Mouse (Mus musculus): Measurements from ENCODE around the gene Hoxb6.

Gene Hoxb6

DNA sequence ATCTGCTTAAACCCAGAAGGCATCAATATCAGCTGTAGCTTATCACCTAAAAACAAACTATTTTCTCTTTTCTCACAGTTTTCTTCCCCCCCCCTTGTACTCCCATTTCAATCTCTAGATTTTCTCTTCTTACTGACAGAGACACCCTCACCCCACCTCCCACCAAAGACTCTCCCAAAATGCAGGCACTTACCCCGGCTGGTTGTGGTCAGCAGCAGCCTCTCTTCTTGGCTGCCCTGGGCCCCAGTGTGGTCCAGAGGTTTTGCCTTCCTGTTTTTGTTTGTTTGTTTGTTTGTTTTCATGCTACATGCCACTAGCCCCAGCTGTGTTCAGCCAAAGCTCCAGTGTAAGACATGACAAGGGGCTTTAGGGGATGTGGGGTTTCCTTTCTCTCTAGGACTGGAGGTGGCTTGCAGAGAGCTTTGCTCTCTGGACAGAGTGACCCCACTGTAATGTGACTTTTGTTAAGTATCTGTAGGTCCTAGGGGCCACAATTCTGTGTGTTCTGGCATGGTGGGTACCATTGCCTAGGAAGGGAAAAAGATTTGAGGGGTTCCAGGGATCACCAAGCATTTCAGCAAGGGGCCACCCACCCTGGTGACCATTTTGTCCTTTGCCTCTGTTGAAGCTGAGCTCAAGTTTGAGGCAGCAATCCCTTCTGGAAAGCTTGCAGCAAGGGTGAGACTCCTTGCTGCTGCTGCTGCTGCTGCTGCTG is 24.1 kb upstream of the Hoxb6 start:
- in situ Hi-C loops (cut with MboI; ENCODE audit: low sequenced_read_pairs) = no loop called here

DNA sequence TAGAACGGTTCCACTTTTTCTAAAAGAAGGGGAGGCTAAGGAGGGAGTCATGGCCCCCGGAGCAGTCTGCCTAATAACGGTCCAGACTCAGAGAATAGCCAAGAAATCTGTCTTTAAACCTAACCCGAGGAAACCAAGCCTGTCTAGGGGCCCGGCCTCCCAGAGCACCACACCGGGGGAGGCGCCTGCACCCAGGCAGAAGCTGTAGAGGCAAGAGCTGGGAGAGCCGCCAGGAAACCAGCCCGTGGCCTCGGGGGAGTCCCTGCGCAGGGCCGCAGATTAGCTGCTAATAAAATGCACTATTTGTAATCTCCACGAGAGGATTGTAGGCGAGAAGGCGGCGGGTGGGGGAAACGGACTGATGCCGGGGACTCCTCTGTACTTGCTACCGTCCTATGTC is 22.4 kb upstream of the Hoxb6 start:
- in situ Hi-C loops (cut with MboI; ENCODE audit: low sequenced_read_pairs) = loop anchor here (10.0 kb wide), 1 partner anchor 285 kb away; no protein-coding TSS in a partner anchor

DNA sequence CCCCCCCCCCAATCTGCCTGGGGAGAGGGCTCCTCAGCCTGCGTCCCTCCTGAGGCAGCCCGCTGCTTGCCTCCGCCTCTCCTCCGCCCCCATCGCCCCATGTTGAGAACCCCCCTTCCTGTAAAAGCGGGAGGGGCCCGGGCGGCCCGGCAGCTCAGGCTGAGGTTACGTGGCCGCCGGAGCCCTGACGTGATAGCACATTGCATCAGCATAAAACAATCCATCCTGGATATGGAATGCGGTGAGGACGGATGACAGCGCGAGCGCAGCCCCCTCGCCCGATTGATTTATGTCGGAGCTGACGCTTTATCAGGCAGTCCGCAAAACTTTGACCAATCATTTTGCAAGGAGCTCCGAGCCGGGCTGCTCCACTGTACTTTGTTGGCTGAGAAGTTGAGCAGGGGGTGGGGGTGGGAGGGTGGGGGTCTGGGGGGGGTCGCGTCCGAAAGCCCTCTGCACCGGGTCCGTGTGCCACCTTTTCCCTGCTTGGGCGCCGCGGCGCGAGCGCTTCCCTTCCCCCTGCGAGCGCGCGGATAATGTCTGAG is 21.2 kb upstream of the Hoxb6 start, which contains the start of gene Hoxb9:
Gene Hoxb9, plus strand, starts transcription at position 462 of the 545 bp plus-strand sequence.
- in situ Hi-C loops (cut with MboI; ENCODE audit: low sequenced_read_pairs) = loop anchor here (10.0 kb wide), 1 partner anchor 284 kb away; no protein-coding TSS in a partner anchor

DNA sequence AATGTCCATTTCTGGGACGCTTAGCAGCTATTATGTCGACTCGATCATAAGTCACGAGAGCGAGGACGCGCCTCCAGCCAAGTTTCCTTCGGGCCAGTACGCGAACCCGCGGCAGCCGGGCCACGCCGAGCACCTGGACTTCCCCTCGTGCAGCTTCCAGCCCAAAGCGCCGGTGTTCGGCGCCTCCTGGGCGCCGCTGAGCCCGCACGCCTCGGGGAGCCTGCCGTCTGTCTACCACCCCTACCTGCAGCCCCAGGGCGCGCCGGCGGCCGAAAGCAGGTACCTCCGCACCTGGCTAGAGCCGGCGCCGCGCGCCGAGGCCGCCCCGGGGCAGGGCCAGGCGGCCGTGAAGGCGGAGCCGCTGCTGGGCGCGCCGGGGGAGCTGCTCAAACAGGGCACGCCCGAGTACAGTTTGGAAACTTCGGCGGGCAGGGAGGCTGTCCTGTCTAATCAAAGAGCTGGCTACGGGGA is 20.7 kb upstream of the Hoxb6 start:
- in situ Hi-C loops (cut with MboI; ENCODE audit: low sequenced_read_pairs) = loop anchor here (10.0 kb wide), 1 partner anchor 283 kb away; no protein-coding TSS in a partner anchor

DNA sequence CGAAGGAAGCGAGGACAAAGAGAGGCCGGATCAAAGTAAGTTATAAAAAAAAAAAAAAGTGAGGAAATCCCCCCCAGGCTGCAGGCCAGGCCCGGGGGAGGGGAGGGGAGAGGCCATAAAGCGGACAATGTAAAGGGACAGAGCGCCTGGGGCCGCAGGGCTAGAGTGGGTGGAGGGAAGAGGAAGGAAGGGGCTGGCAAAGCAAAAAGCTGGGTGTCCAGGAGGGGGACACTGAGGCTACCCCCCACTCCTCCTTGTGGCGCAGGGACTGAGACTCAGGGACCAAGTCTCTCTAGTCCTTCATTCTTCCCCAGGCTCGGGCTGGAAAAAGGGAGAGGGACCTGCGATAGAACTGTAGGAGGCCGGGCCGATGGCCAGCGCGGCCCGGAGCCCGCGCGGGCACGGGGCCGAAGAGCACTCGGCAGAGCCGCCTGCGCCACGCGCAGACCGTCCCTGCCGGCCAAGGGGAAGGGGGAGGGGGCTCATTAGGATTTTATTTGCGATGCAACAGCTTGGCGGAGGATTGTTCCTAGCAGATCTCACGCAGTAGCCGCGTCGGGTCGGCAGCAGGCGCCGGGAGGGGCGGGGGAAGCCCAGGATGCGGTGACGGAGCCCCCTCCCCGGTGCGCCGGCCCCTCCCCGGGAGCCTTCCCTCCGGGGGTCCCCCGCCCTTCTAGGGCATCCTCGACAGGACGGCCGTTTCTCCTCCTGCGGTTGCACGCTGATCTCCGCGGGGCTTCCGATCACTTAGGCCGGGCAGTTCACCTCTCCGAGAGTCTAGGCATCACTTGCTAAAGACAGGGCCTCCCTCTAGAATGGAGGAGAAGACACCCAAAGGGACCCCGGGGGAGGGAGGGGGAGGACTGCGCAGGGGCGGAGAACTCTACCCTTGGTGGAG is 20.0 kb upstream of the Hoxb6 start:
- in situ Hi-C loops (cut with MboI; ENCODE audit: low sequenced_read_pairs) = loop anchor here (10.0 kb wide), 1 partner anchor 283 kb away; no protein-coding TSS in a partner anchor

DNA sequence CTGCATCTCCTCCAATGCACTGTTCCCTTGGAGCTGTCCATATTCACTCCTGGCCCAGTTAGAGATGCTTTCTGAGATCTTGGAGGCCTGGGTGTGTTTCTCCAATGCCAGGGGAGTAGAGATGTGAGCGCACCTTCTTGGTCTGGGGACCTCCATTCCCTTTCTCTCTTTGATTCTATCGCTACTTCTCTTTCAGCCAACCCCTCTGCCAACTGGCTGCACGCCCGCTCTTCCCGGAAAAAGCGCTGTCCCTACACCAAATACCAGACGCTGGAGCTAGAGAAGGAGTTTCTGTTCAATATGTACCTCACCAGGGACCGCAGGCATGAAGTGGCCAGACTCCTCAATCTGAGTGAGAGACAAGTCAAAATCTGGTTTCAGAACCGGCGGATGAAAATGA is 17.8 kb upstream of the Hoxb6 start:
- in situ Hi-C loops (cut with MboI; ENCODE audit: low sequenced_read_pairs) = loop anchor here (10.0 kb wide), 1 partner anchor 280 kb away; no protein-coding TSS in a partner anchor

DNA sequence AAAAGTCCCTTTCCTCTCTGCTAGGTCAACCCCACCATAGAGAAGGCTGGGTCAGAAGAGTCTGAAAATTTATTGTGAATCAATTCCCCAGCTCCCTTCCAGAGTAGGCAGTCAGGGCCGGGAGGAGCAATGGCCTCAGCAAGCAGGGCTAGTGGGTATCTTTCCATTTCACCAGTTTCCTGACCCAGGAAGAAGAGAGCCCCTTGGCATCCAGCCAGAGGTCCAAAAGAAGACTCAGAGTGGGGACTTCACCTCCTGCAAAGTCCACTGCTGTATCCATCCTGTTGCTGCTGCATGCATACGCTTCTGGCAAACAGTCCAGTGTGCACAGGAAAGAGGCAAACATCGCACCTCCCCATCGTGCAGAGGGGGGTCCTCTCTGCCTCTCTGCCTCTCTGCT is 16.4 kb upstream of the Hoxb6 start:
- in situ Hi-C loops (cut with MboI; ENCODE audit: low sequenced_read_pairs) = loop anchor here (10.0 to 25.0 kb wide), 2 partner anchors 279 to 586 kb away; no protein-coding TSS in a partner anchor

DNA sequence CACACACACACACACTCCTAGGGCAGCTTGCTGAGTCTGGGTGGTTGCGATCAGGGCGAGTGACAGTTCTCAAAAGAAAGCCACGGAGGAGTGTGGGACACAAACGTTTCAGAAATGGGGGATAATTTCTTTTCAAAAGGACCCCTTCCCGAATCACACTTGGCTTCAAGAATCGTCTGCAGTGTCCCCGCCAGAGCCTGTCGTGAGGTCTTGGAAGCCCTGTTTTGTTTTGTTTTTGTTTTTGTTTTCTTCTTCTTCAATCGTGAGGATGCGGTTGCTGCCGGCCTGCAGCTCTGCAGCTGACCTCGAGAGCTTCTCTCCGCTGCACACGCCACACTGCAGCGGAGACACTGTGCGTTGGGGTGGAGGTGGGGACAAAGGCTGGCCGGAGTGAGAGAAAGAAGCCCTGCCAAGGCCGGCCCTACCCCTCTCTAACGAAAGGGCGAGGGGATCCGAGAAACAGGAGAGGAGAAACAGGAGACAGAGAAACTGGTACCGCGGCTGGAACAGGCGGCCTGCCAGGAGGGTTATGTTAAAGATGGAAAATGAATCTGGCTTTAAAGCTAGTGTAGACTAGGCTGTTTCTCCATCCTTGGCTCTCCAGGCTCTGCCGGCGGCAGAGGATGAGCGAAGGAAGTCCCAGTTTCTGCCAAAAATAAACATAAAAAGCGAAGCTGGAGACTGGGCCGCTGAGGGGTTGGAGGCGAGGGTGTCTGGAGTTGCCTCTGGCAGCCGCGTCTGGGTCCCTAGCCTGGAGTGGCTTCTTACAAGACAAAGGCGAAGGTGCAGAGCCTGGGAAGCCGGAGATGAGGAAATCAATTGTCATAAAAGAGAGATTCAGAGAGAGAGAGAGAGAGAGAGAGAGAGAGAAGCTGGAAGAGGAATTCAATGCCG is 14.9 kb upstream of the Hoxb6 start:
- in situ Hi-C loops (cut with MboI; ENCODE audit: low sequenced_read_pairs) = loop anchor here (10.0 to 25.0 kb wide), 2 partner anchors 277 to 585 kb away; no protein-coding TSS in a partner anchor

DNA sequence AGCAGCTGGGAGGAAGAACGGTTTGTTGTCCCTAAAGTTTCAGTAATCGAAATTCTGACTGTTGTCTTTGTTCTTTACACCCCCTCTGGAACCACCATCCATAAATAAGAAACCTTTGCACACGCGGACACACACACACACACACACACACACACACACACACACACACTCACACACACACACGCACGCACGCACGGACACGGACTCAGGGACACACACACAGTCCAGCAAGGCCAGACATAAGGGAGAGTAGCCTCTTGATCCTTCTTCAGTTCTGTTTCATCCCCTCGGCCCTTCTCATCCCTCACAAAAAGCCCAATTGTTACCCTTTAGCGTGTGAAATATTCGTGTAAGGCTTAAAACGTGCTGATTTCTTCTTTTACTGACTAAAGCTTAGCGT is 14.0 kb upstream of the Hoxb6 start:
- in situ Hi-C loops (cut with MboI; ENCODE audit: low sequenced_read_pairs) = loop anchor here (10.0 to 25.0 kb wide), 2 partner anchors 276 to 584 kb away; no protein-coding TSS in a partner anchor

DNA sequence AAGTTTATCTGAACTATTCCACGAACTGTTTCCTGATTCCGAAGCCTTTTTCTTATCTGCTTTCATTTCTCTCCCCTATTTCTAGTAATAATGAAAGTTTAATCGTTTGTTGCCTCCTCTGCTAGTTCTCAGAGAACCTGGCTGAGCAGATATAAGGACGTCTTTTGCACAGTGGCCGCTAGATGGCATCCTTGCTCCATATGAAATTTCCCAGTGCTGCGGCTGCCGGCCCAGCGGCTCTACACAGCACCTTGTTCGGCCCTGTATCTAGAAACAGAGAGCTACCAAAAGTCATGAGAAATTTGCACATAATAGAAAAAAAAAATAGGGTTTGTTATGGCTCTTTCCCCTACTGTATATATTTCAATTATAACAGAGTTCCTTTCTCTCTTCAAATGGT is 13.5 kb upstream of the Hoxb6 start:
- in situ Hi-C loops (cut with MboI; ENCODE audit: low sequenced_read_pairs) = loop anchor here (10.0 to 25.0 kb wide), 2 partner anchors 276 to 584 kb away; no protein-coding TSS in a partner anchor

DNA sequence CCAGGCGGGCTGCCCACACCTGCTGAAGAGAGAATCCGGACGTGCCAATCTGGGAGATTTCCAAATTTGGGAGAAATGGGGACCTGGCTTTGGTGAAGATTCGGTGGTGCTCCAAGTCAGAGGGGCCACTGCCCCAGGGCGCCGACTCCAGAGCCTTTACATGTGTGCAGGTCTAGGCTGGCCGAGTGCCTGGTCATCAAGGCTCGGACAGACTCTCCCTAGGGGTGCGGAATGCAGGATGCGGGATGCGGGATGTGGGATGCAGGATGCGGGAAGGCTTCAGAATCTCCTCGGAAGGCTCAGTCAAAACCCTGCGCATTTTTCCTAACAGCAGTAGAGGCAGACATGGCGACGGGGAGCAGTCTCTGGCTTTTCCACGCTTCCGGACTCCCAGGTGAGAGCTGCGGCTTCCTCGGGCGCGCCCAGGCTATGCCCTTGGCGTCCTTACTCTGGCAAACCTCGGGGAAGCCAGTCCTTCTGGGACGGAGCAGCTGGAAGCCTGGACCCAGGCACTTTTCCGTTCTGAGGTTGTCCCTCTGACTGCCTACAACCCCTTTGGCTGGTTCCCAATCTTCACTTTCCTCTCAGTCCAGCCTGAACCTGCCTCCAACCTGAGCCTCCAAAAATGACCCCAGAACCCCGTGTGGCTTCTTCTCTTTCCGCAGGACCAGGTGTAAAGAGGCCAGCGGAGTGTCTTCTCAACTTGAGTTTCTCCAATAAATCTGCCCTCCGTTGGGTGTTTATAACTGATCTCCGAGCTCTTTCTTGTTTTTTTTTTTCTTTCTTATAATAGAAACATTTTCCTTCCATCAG is 12.6 kb upstream of the Hoxb6 start:
- in situ Hi-C loops (cut with MboI; ENCODE audit: low sequenced_read_pairs) = loop anchor here (10.0 to 25.0 kb wide), 2 partner anchors 275 to 583 kb away; no protein-coding TSS in a partner anchor

DNA sequence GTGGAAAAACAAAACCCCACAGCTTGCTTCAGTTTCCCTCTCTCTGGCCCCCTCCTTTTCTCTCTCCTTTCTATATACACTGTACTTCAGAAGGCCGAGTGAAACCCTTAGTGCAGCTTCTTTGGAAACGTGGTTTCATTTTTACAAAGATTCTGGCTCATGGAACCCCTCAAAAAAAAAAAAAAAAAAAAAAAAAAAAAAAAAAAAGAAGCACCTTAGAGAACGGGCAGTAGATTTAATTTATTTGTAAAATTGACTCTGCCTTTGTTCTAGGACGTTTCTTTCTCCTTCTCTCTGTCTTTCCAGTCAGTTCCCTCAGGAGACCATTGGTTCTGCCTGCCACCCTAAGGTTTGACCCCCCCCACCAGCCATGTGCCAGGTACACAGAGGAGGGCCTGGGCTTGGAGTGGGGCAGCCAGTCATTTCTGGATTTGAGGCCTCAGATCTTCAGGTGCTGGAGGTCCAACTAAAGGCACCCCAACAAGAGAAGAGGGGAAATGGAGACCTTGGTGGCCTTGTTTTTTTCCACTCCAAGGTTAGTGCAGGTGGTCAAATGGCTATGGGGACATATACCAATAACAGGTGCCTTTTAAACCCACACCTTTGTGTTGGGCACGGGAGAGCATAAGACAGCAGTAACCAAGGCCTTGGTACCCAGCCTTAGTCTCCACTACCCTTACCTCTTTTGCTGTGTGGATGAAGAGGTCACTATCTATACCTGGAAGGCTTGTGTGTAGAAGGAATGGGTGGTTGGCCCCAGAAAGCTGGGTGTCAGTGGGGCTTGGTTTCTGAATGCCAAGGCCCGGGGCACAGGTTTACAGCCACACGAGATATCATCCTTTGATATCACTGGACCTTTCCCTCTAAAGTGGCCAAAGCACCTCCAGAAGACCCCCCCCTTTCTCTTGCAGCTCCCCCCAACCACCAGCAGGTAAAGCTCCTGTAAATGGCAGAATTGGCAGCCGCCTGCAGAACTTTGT is 11.6 kb upstream of the Hoxb6 start:
- in situ Hi-C loops (cut with MboI; ENCODE audit: low sequenced_read_pairs) = loop anchor here (25.0 kb wide), 1 partner anchor 582 kb away; no protein-coding TSS in a partner anchor

DNA sequence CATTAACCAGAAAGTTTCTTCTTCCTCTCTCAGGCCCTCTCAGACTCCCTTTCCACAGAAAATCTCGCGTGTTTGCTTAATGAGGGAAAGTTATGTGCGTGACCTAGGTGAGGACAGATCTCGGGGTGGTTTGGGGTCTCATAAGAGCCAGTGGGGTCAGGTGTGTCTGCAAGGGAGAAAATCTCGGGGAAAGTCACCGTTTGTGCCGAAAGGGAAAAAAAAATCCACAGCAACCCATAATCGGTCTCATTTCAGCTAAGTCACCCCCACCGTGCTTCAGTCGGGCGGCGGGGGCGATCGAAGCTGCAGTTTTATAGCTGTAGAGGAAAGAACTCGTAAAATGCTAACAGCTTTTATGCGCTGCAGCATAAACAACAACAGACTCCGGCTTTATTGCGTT is 10.9 kb upstream of the Hoxb6 start:
- in situ Hi-C loops (cut with MboI; ENCODE audit: low sequenced_read_pairs) = loop anchor here (25.0 kb wide), 1 partner anchor 581 kb away; no protein-coding TSS in a partner anchor

DNA sequence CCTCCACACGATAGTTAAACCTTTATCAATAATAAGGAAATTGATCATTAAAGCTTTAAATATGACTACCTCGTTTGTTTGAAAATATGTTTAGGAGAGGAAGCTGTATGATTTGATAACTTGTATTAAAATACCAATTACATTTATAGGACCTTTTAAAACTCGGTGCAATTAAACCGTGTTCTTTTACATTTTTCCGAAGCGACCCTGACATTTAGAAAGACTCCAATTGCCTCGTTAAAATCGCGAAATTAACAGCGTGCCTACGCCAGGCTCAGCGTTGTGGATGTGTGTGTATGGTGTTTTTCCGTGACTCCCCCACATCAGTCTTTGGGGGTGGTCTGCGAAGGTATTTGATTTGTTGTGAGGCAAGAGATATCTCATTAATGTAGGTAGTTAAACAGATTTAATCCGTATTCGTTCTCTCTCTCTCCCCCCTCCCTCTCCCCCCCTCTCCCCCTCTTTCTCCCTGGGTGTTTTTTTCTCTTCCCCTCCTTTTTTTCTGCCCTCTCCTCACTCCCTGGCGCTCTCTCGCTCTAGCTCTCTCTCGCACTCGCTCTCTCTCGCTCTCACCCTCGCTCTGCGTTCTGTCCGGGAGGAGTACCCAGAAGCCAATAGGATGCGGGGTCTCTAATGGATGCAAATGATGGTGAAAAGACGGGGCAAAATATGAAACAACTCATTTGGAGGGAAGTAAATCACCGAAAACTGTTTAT is 10.3 kb upstream of the Hoxb6 start, which contains the start of gene Hoxb8:
Gene Hoxb8, plus strand, starts transcription at position 51 of the 716 bp plus-strand sequence.
- in situ Hi-C loops (cut with MboI; ENCODE audit: low sequenced_read_pairs) = loop anchor here (25.0 kb wide), 1 partner anchor 580 kb away; no protein-coding TSS in a partner anchor

DNA sequence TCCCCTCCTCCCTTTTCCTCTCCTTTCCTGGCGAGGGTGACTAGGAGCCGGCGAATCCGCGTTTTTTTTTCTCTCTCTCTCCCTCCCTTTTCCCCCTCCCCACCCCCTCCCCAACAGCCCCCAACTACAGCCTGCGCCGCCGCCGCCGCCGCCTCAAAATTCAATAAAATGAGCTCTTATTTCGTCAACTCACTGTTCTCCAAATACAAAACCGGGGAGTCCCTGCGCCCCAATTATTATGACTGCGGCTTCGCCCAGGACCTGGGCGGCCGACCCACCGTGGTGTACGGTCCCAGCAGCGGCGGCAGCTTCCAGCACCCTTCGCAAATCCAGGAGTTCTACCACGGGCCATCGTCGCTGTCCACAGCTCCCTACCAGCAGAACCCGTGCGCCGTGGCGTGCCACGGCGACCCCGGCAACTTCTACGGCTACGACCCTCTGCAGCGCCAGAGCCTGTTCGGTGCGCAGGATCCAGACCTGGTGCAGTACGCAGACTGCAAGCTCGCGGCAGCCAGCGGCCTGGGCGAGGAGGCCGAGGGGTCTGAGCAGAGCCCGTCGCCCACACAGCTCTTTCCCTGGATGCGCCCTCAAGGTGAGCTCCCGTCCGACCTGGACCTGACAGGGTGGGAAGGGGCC is 9.4 kb upstream of the Hoxb6 start:
- in situ Hi-C loops (cut with MboI; ENCODE audit: low sequenced_read_pairs) = loop anchor here (25.0 kb wide), 1 partner anchor 579 kb away; no protein-coding TSS in a partner anchor
